Mouse (Mus musculus): ENCODE measurements around the gene Il12rb1. TPM values are rescaled to one million over a fixed set of nuclear protein-coding genes. Genes with fewer than 3 reads are reported as not detected.

Gene Il12rb1
- polyA plus RNA-seq, 1 experiment from 2014 or later: not detected

DNA sequence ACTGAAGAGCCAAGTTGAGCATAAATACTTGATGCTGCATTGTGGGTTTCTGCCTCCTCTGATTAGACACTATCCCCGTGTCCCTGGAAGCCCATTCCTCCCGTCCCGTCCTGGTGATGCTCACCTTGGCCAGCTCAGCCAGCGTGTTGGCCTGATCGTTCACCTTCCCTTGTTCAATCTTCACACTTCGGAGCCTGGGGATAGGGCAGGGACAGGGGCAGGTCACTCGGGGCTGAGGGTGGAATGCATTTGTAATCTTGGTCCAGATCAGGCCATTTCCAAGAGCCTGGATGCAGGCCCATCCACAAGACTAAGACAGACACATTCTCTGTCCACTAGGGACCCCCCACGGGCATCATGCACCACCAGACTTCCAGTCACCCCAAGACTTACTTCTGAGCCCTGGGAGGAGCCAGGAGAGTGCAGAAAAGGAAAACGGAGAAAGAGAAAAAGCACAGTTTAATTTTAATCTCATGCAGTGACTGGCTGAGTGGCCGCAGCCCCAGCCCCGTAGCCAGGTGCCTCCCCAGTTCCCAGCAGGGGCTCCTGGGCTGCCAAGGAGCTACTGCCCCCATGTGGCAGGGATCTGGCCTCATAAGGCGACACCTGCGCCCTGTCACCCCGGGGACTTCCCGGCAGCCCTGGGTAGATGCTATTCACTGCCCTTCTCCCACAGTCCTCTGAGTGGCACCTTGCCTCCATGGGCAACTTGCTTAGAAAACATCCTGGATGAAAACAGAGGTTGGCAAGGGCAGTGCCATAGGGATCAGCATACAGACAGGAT is 38.3 kb downstream of the Il12rb1 start:
- no peaks in the 10 kb centered on the region for H3K4me1 ChIP-seq (replicated peaks)
- no peak for ATAC-seq (ENCODE audit: low FRiP score, low read depth)
- H3K36me3 ChIP-seq: no peaks in the 10 kb centered on the region
- H3K9me3 ChIP-seq: no peaks in the 10 kb centered on the region
- H3K4me2 ChIP-seq: no peak overlapping the region
- H3K27me3 ChIP-seq: no peaks in the 10 kb centered on the region
- H3K9ac ChIP-seq: no peak overlapping the region
- 58% methylated on average over 15 of the region's 15 CpGs for WGBS
- no peak overlapping the region for H3K4me3 ChIP-seq
- H3K27ac ChIP-seq (replicated peaks): no peak overlapping the region

DNA sequence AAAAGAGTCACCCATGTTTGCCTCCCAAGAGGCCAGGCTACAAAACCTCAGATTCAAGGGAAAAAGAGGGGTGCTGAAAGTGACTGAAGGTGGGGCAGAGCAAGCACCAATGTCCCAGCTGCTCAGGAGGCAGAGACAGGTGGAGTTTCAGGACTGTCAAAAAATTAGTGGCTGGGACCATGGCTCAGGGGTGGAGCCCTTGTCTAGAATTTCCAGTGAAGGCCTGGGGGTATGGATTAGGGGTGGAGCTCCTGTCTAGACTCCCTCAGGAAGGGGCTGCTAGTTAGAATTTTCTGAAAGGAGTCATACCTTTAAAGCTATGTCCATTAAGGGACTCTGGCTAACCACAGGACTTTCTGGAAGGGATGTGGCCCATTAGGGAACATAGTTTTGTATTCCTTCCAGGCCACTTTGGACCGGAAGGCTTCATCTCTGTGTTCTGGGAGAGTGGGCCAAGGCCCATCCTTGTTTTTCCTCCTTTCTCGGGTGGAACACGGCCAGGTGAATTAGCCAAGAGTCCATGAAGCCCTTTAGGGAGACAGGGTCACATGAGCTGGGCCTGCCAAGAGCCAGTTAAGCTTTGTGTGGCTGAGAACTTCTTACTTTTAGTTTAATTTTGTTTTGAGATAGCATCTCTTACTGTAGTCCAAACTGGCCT is 41.2 kb downstream of the Il12rb1 start:
- no peak overlapping the region for H3K9ac ChIP-seq
- H3K36me3 ChIP-seq: no peaks in the 10 kb centered on the region
- WGBS: 88% methylated on average over 3 of the region's 3 CpGs
- H3K4me1 ChIP-seq (replicated peaks): 0 out of 2 replicates have a peak, but pooled peaks cover under 1% of the 10 kb centered on the region
- no peak overlapping the region for H3K4me2 ChIP-seq
- no peaks in the 10 kb centered on the region for H3K9me3 ChIP-seq
- no peaks in the 10 kb centered on the region for H3K27me3 ChIP-seq
- no peak for ATAC-seq (ENCODE audit: low FRiP score, low read depth)
- H3K27ac ChIP-seq (replicated peaks): no peak overlapping the region
- no peak overlapping the region for H3K4me3 ChIP-seq

DNA sequence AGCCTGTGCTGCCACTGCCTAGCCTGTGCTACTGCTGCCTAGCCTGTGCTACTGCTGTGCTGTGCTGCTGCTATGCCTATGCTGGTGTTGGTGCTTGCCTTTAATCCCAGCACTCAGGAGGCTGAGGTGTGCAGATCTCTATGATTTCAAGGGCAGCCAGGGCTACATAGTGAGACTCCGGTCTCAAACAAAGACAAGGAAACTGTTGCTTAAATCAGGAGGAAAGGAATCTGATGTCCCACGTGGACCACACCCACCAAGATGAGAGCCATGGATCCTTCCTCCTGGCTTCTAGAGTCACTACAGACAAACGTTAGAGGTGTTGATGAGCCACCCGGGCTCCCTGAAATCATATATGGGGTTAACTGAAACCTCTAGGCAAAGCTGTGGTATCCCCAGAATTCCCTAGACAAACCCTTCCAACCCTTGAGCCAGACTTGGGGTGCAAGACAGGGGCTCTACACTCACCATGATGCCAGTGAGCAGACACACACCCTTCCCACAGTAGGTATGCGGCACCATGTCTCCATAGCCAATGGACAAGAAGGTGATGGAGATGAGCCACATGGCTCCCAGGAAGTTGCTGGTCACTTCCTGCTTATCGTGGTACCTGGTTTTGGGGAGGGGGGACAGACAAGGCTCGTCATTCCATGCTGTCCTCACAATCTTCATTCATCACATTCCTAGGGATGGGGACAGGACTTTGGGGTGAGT is 42.0 kb downstream of the Il12rb1 start:
- Histone ChIP-seq H3K36me3 (no peaks in the 10 kb centered on the region), H3K4me3 (no peak overlapping the region), H3K4me1 (replicated peaks) (peaks cover 9% of the 10 kb centered on the region; the same call in 1 of the 2 replicates), H3K9me3 (no peaks in the 10 kb centered on the region), H3K9ac (no peak overlapping the region), H3K27ac (replicated peaks) (no peak overlapping the region), H3K27me3 (no peaks in the 10 kb centered on the region), H3K4me2 (no peak overlapping the region)
- no peak for ATAC-seq (ENCODE audit: low FRiP score, low read depth)
- WGBS: 79% methylated on average over 7 of the region's 7 CpGs

DNA sequence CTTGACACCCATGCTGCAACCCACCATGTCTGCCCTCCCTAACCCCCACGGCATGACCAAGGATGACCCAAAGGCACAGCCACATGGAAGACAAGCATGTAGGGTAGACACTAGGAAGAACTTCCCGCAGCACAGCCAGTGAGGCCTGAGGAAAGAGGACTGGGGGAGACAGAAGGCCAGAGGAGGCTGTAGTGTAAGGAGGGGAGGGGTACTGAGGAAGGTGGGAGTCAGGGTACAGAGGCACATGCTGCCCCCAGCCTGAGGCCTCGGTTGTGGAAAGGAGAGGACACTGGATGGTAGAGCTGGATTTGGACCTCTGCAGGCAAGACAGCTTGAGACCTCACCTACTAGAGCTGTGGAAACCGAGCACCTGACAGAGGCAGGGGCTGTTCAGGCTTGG is 42.7 kb downstream of the Il12rb1 start:
- Histone ChIP-seq H3K4me3 (no peak overlapping the region), H3K36me3 (no peaks in the 10 kb centered on the region), H3K4me2 (no peak overlapping the region), H3K27ac (replicated peaks) (no peak overlapping the region), H3K9me3 (no peaks in the 10 kb centered on the region), H3K9ac (no peak overlapping the region), H3K4me1 (replicated peaks) (peaks cover 9% of the 10 kb centered on the region; the same call in 1 of the 2 replicates), H3K27me3 (no peaks in the 10 kb centered on the region)
- 81% methylated on average over 4 of the region's 4 CpGs for WGBS
- no peak for ATAC-seq (ENCODE audit: low FRiP score, low read depth)

- Histone ChIP-seq H3K27ac (replicated peaks) (no peak overlapping the region), H3K4me1 (replicated peaks) (peaks cover 16% of the 10 kb centered on the region), H3K9me3 (no peaks in the 10 kb centered on the region), H3K27me3 (no peaks in the 10 kb centered on the region), H3K36me3 (no peaks in the 10 kb centered on the region), H3K4me2 (no peak overlapping the region), H3K9ac (no peak overlapping the region), H3K4me3 (no peak overlapping the region)
- 63% methylated on average over 6 of the region's 6 CpGs for WGBS
- no peak for ATAC-seq (ENCODE audit: low FRiP score, low read depth)
Observed at GRCm38 (mm10) chr8:70851837-70852236, 43.6 kb downstream of the Il12rb1 start.

DNA sequence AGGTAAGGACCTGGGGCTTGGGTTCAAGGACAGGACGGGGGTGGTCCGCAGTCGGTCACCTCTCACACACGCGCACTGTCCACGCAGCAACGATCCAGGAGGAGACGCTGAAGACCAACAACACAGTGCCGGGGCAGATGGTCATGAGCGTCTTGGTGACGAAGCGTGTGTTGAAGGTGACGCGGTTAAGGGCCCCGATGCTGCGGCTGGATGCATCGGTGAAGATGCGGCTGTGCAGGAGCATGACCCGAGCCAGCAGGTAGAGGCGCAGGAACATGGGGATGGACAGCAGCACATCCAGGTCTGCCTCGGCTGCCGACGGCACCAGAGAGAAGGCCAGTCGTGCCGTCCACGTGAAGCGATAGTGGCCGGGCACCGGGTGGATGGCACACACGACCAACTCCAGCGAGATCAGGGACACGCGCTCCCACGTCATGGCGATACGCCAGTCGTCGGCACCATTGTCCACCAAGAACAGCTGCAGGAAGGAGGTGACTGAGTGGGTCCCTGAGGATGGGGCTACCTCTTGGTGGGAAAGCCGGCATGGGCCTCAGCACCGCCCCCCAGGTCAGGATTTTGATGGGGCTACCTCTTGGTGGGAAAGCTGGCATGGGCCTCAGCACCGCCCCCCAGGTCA is 44.5 kb downstream of the Il12rb1 start:
- WGBS: 93% methylated on average over 41 of the region's 41 CpGs
- Histone ChIP-seq H3K27me3 (no peaks in the 10 kb centered on the region), H3K36me3 (no peaks in the 10 kb centered on the region), H3K27ac (replicated peaks) (no peak overlapping the region), H3K4me2 (no peak overlapping the region), H3K9ac (no peak overlapping the region), H3K4me3 (no peak overlapping the region), H3K9me3 (no peaks in the 10 kb centered on the region), H3K4me1 (replicated peaks) (peaks cover 25% of the 10 kb centered on the region)
- no peak for ATAC-seq (ENCODE audit: low FRiP score, low read depth)

GRCm38 (mm10) chr8:70853863-70854262 is 45.6 kb downstream of the Il12rb1 start:
- H3K4me3 ChIP-seq: no peak overlapping the region
- no peaks in the 10 kb centered on the region for H3K36me3 ChIP-seq
- ATAC-seq (ENCODE audit: low FRiP score, low read depth): no peak
- no peak overlapping the region for H3K4me2 ChIP-seq
- H3K4me1 ChIP-seq (replicated peaks): peaks cover 31% of the 10 kb centered on the region
- no peak overlapping the region for H3K27ac ChIP-seq (replicated peaks)
- no peak overlapping the region for H3K9ac ChIP-seq
- no peaks in the 10 kb centered on the region for H3K27me3 ChIP-seq
- WGBS: 97% methylated on average over 2 of the region's 2 CpGs
- no peaks in the 10 kb centered on the region for H3K9me3 ChIP-seq

GRCm38 (mm10) chr8:70856028-70856427 is 47.8 kb downstream of the Il12rb1 start:
- H3K4me3 ChIP-seq: no peak overlapping the region
- ATAC-seq (ENCODE audit: low FRiP score, low read depth): no peak
- no peak overlapping the region for H3K27ac ChIP-seq (replicated peaks)
- peaks cover 31% of the 10 kb centered on the region for H3K4me1 ChIP-seq (replicated peaks)
- H3K36me3 ChIP-seq: no peaks in the 10 kb centered on the region
- H3K9ac ChIP-seq: no peak overlapping the region
- WGBS: 70% methylated on average over 5 of the region's 5 CpGs
- peak overlapping the region; percentile 85 for H3K4me2 ChIP-seq
- no peaks in the 10 kb centered on the region for H3K27me3 ChIP-seq
- no peaks in the 10 kb centered on the region for H3K9me3 ChIP-seq

- ATAC-seq (ENCODE audit: low FRiP score, low read depth): peak; percentile 82
- Histone ChIP-seq H3K36me3 (no peaks in the 10 kb centered on the region), H3K9me3 (no peaks in the 10 kb centered on the region), H3K4me2 (peak overlapping the region; percentile 85), H3K27ac (replicated peaks) (no peak overlapping the region), H3K27me3 (no peaks in the 10 kb centered on the region), H3K4me3 (peak overlapping the region; percentile 53), H3K9ac (peak overlapping the region; percentile 53), H3K4me1 (replicated peaks) (peaks cover 35% of the 10 kb centered on the region)
- 7% methylated on average over 31 of the region's 33 CpGs for WGBS
Observed at GRCm38 (mm10) chr8:70856541-70857197, 48.4 kb downstream of the Il12rb1 start.

DNA sequence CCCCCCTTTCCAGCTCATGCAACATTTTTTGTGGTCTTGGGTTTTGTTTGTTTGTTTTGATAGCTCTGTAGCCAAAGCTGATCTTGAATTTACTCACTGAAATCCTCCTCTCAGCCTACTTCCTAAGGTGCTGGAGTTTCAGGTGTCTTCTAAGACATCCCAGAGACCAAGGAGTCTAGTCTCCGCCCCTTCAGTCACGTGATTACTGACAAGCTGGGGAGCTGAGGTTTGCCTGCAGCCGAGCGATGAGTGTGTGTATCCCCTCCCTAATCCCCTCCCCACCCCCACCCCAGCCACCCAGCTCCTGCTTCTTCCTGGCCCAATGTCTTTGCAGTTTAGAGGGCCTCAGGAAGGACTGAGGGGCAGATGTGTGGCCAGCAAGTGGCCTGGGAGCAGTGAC is 49.3 kb downstream of the Il12rb1 start:
- ATAC-seq (ENCODE audit: low FRiP score, low read depth): no peak
- peak overlapping the region; percentile 85 for H3K4me2 ChIP-seq
- 14% methylated on average over 4 of the region's 4 CpGs for WGBS
- H3K9me3 ChIP-seq: no peaks in the 10 kb centered on the region
- no peak overlapping the region for H3K27ac ChIP-seq (replicated peaks)
- H3K9ac ChIP-seq: no peak overlapping the region
- no peaks in the 10 kb centered on the region for H3K36me3 ChIP-seq
- no peak overlapping the region for H3K4me3 ChIP-seq
- no peaks in the 10 kb centered on the region for H3K27me3 ChIP-seq
- H3K4me1 ChIP-seq (replicated peaks): peaks cover 43% of the 10 kb centered on the region

- H3K4me1 ChIP-seq (replicated peaks): peaks cover 56% of the 10 kb centered on the region
- H3K36me3 ChIP-seq: peaks cover 5% of the 10 kb centered on the region; the same call in 1 of the 2 replicates
- H3K27me3 ChIP-seq: no peaks in the 10 kb centered on the region
- peak within 1 kb of the TSS; percentile 95 for H3K27ac ChIP-seq (replicated peaks)
- peak within 1 kb of the TSS; percentile 56 for H3K9ac ChIP-seq
- no peak for ATAC-seq (ENCODE audit: low FRiP score, low read depth)
- H3K9me3 ChIP-seq: no peaks in the 10 kb centered on the region
- H3K4me2 ChIP-seq: peak within 1 kb of the TSS; percentile 94
- under 1% methylated on average over 55 of the region's 55 CpGs for WGBS
- peak within 1 kb of the TSS; percentile 48 for H3K4me3 ChIP-seq
Observed at GRCm38 (mm10) chr8:70862824-70863641, 54.8 kb downstream of the Il12rb1 start, which contains the start of gene Kcnn1. Gene Kcnn1 (minus strand): TSS chr8:70863258.

All from hindbrain, embryonic 15.5 days (tissue).